Mouse (Mus musculus) liver, postnatal 0 days (tissue): ENCODE measurements around the gene Cacna2d4. TPM values are rescaled to one million over a fixed set of nuclear protein-coding genes. Genes with fewer than 3 reads are reported as not detected.

Experiments used
- ATAC-seq: fragments of 200-750 bp; cut with Nextera tagmentation; 2 replicates; pipeline ENCODE4 v1.8.0; 2017; ENCODE audit warnings: mild to moderate bottlenecking, moderate library complexity
- DNase-seq: peaks from one replicate; pipeline ENCODE4 v3.0.0-alpha.2; 2016
- H3K27ac ChIP-seq: fragments of 300-500 bp; sonication (generic); 2 replicates; pipeline ENCODE4 v1.5.1; 2014; ENCODE audit warnings: antibody characterized with exemption, moderate library complexity, mild to moderate bottlenecking, low read depth
- H3K27me3 ChIP-seq: fragments of 300-500 bp; sonication (generic); 2 replicates; pipeline ENCODE4 v1.6.1; 2014; ENCODE audit warnings: low read length, control low read depth, mixed read lengths; ENCODE audit not compliant: insufficient read depth
- H3K36me3 ChIP-seq: fragments of 300-500 bp; sonication (generic); replicated peaks from 2 replicates; pipeline ENCODE4 v1.6.1; 2014; ENCODE audit warnings: mild to moderate bottlenecking, control low read depth, low read length, moderate library complexity, mixed read lengths; ENCODE audit not compliant: insufficient read depth
- H3K4me1 ChIP-seq: fragments of 300-500 bp; sonication (generic); 2 replicates; pipeline ENCODE4 v1.6.1; 2014; ENCODE audit warnings: antibody characterized with exemption, mild to moderate bottlenecking, control low read depth; ENCODE audit not compliant: insufficient read depth
- H3K4me2 ChIP-seq: fragments of 300-500 bp; sonication (generic); 2 replicates; pipeline ENCODE4 v1.6.1; 2014; ENCODE audit warnings: low read depth, mild to moderate bottlenecking, low read length, moderate library complexity, mixed read lengths
- H3K4me3 ChIP-seq: fragments of 300-500 bp; sonication (generic); 2 replicates; pipeline ENCODE4 v1.5.1; 2014; ENCODE audit warnings: low read depth, low read length
- H3K9ac ChIP-seq: fragments of 300-500 bp; sonication (generic); replicated peaks from 2 replicates; pipeline ENCODE4 v1.6.1; 2014; ENCODE audit warnings: mild to moderate bottlenecking, moderate library complexity
- H3K9me3 ChIP-seq: fragments of 300-500 bp; sonication (generic); 2 replicates; pipeline ENCODE4 v1.6.1; 2016; ENCODE audit warnings: mild to moderate bottlenecking, control low read depth, low read length, mixed read lengths
- CTCF ChIP-seq: sonication (generic); IDR thresholded peaks from 2 replicates; pipeline ENCODE4 v1.5.1; 2016; ENCODE audit warnings: antibody characterized with exemption, low read depth
- EP300 ChIP-seq: IDR thresholded peaks from 2 replicates; pipeline ENCODE4 v1.6.1; 2016; ENCODE audit warnings: antibody characterized with exemption, low read depth, mild to moderate bottlenecking
- WGBS: fragments of 180-500 bp; shearing (Covaris S2); extraction: QIAGEN DNeasy Blood & Tissue Kit; methylation state at CpG from one replicate; pipeline ENCODE4 v1.1.7; 2014; ENCODE audit not compliant: insufficient replicate concordance; 5-methylcytosine and 5-hydroxymethylcytosine counted together
- polyA plus RNA-seq: library from polyadenylated mRNA; unstranded; fragments of >200 nt; fragmentation: Nextera tagmentation; extraction: Ambion mirVana; gene quantifications from 2 replicates; pipeline ENCODE4 v1.2.1, GENCODE M21; 2015

Cacna2d4 gene
- polyA plus RNA-seq, 1 experiment from 2014 or later = 0.08 TPM

GRCm38 (mm10) chr6:119320481-119320880, 84.2 kb downstream of the Cacna2d4 start:
- TF ChIP-seq CTCF = no peak
- no peak for TF ChIP-seq EP300
- H3K36me3 ChIP-seq = no peaks in the 10 kb centered on the region
- DNase-seq = peak; percentile 33
- WGBS = 42% methylated on average over 16 of the region's 16 CpGs
- H3K9me3 ChIP-seq = 0 out of 2 replicates have a peak, but pooled peaks cover 2% of the 10 kb centered on the region
- H3K27ac ChIP-seq = no peak overlapping the region
- no peak for ATAC-seq
- H3K9ac ChIP-seq = no peak overlapping the region
- no peaks in the 10 kb centered on the region for H3K4me1 ChIP-seq
- H3K4me2 ChIP-seq = no peak overlapping the region
- no peak overlapping the region for H3K4me3 ChIP-seq
- 0 out of 2 replicates have a peak, but pooled peaks cover 3% of the 10 kb centered on the region for H3K27me3 ChIP-seq

- DNase-seq (no peak), ATAC-seq (no peak)
- Histone ChIP-seq H3K27me3 (0 out of 2 replicates have a peak, but pooled peaks cover 3% of the 10 kb centered on the region), H3K27ac (no peak overlapping the region), H3K36me3 (no peaks in the 10 kb centered on the region), H3K9me3 (0 out of 2 replicates have a peak, but pooled peaks cover 2% of the 10 kb centered on the region), H3K4me3 (no peak overlapping the region), H3K4me2 (no peak overlapping the region), H3K9ac (no peak overlapping the region), H3K4me1 (no peaks in the 10 kb centered on the region)
- TF ChIP-seq EP300 (no peak), CTCF (no peak)
- WGBS = 66% methylated on average over 7 of the region's 7 CpGs
Measured at GRCm38 (mm10) chr6:119321752-119322151, 85.4 kb downstream of the Cacna2d4 start.

GRCm38 (mm10) chr6:119324776-119325175, 88.5 kb downstream of the Cacna2d4 start:
- 56% methylated on average over 10 of the region's 10 CpGs for WGBS
- no peaks in the 10 kb centered on the region for H3K36me3 ChIP-seq
- no peaks in the 10 kb centered on the region for H3K9me3 ChIP-seq
- DNase-seq (no peak), ATAC-seq (no peak)
- H3K27ac ChIP-seq = no peak overlapping the region
- no peak overlapping the region for H3K9ac ChIP-seq
- no peak overlapping the region for H3K4me2 ChIP-seq
- H3K4me3 ChIP-seq = no peak overlapping the region
- H3K4me1 ChIP-seq = no peaks in the 10 kb centered on the region
- TF ChIP-seq EP300 (no peak), CTCF (no peak)
- peaks cover 13% of the 10 kb centered on the region for H3K27me3 ChIP-seq

GRCm38 (mm10) chr6:119325978-119326377, 89.7 kb downstream of the Cacna2d4 start:
- TF ChIP-seq EP300 (no peak), CTCF (no peak)
- ATAC-seq (no peak), DNase-seq (no peak)
- Histone ChIP-seq H3K27ac (no peak overlapping the region), H3K27me3 (peaks cover 22% of the 10 kb centered on the region), H3K4me2 (no peak overlapping the region), H3K9ac (no peak overlapping the region), H3K9me3 (no peaks in the 10 kb centered on the region), H3K4me1 (no peaks in the 10 kb centered on the region), H3K4me3 (no peak overlapping the region), H3K36me3 (no peaks in the 10 kb centered on the region)
- WGBS = 73% methylated on average over 6 of the region's 6 CpGs

GRCm38 (mm10) chr6:119326541-119326940, 90.2 kb downstream of the Cacna2d4 start:
- Histone ChIP-seq H3K27me3 (peaks cover 27% of the 10 kb centered on the region), H3K4me2 (no peak overlapping the region)
- 44% methylated on average over 7 of the region's 7 CpGs for WGBS

GRCm38 (mm10) chr6:119328521-119329115, 92.3 kb downstream of the Cacna2d4 start:
- Histone ChIP-seq H3K4me1 (no peaks in the 10 kb centered on the region), H3K9ac (no peak overlapping the region), H3K4me3 (no peak overlapping the region), H3K27ac (no peak overlapping the region), H3K27me3 (peaks cover 33% of the 10 kb centered on the region), H3K36me3 (no peaks in the 10 kb centered on the region), H3K9me3 (no peaks in the 10 kb centered on the region), H3K4me2 (no peak overlapping the region)
- WGBS = 14% methylated on average over 11 of the region's 11 CpGs
- DNase-seq = no peak
- no peak for ATAC-seq
- no peak for TF ChIP-seq EP300
- no peak for TF ChIP-seq CTCF

More at GRCm38 (mm10) chr6:119326541-119326940, 90.2 kb downstream of the Cacna2d4 start:
- DNase-seq = no peak
- Histone ChIP-seq H3K4me3 (no peak overlapping the region), H3K9me3 (no peaks in the 10 kb centered on the region), H3K4me1 (no peaks in the 10 kb centered on the region), H3K9ac (no peak overlapping the region), H3K36me3 (no peaks in the 10 kb centered on the region), H3K27ac (no peak overlapping the region)
- ATAC-seq = no peak
- TF ChIP-seq CTCF (no peak), EP300 (no peak)
